Mouse (Mus musculus) lung, embryonic 14.5 days (tissue): ENCODE measurements around the gene Mob3c. TPM values are rescaled to one million over a fixed set of nuclear protein-coding genes. Genes with fewer than 3 reads are reported as not detected.
A peak's percentile ranks its signal among the peaks of the same experiment; 100 is the strongest.

Experiments
- ATAC-seq: fragments of 200-750 bp; cut with Nextera tagmentation; 2 replicates; pipeline ENCODE4 v1.8.0; 2017; ENCODE audit warnings: mild to moderate bottlenecking, moderate TSS enrichment, moderate library complexity; ENCODE audit not compliant: insufficient read depth
- DNase-seq: peaks from one replicate; pipeline ENCODE4 v3.0.0-alpha.2; 2015
- H3K27ac ChIP-seq: fragments of 300-500 bp; sonication (generic); 2 replicates; pipeline ENCODE4 v1.5.1; 2014; ENCODE audit warnings: low read depth, mild to moderate bottlenecking, moderate library complexity
- H3K27me3 ChIP-seq: fragments of 300-500 bp; sonication (generic); 2 replicates; pipeline ENCODE4 v1.6.1; 2014; ENCODE audit warnings: low read length, control low read depth; ENCODE audit not compliant: insufficient read depth
- H3K36me3 ChIP-seq: fragments of 300-500 bp; sonication (generic); 2 replicates; pipeline ENCODE4 v1.6.1; 2014; ENCODE audit warnings: control low read depth; ENCODE audit not compliant: insufficient read depth
- H3K4me1 ChIP-seq: fragments of 300-500 bp; sonication (generic); 2 replicates; pipeline ENCODE4 v1.6.1; 2014; ENCODE audit warnings: antibody characterized with exemption, control low read depth; ENCODE audit not compliant: insufficient read depth
- H3K4me2 ChIP-seq: fragments of 300-500 bp; sonication (generic); 2 replicates; pipeline ENCODE4 v1.6.1; 2014; ENCODE audit warnings: mild to moderate bottlenecking
- H3K4me3 ChIP-seq: fragments of 300-500 bp; sonication (generic); 2 replicates; pipeline ENCODE4 v1.5.1; 2014; ENCODE audit warnings: low read depth, low read length
- H3K9ac ChIP-seq: fragments of 300-500 bp; sonication (generic); 2 replicates; pipeline ENCODE4 v1.6.1; 2014
- H3K9me3 ChIP-seq: fragments of 300-500 bp; sonication (generic); 2 replicates; pipeline ENCODE4 v1.6.1; 2016; ENCODE audit warnings: low read depth, low read length, control low read depth
- CTCF ChIP-seq: IDR thresholded peaks from 2 replicates; pipeline ENCODE4 v1.5.1; 2016; ENCODE audit warnings: antibody characterized with exemption, low read depth
- WGBS: fragments of 180-500 bp; shearing (Covaris S2); extraction: QIAGEN DNeasy Blood & Tissue Kit; methylation state at CpG from one replicate; pipeline ENCODE4 v1.1.7; 2014; 5-methylcytosine and 5-hydroxymethylcytosine counted together
- polyA plus RNA-seq: library from polyadenylated mRNA; unstranded; fragments of >200 nt; fragmentation: Nextera tagmentation; extraction: Ambion mirVana; gene quantifications from 2 replicates; pipeline ENCODE4 v1.2.1, GENCODE M21; 2014

Gene Mob3c
- polyA plus RNA-seq, 1 experiment from 2014 or later = 9.6 TPM

GRCm38 (mm10) chr4:115832040-115832439 is 4.1 kb downstream of the Mob3c start:
- WGBS = 56% methylated on average over 2 of the region's 2 CpGs
- ATAC-seq = no peak

GRCm38 (mm10) chr4:115835576-115835975 is 7.7 kb downstream of the Mob3c start:
- H3K27ac ChIP-seq = no peak overlapping the region
- peaks cover 22% of the 10 kb centered on the region; the same call in 1 of the 2 replicates for H3K36me3 ChIP-seq
- ATAC-seq (no peak), DNase-seq (no peak)
- no peak for TF ChIP-seq CTCF
- H3K27me3 ChIP-seq = no peaks in the 10 kb centered on the region
- no peaks in the 10 kb centered on the region for H3K9me3 ChIP-seq
- H3K4me3 ChIP-seq = no peak overlapping the region
- H3K4me1 ChIP-seq = no peaks in the 10 kb centered on the region
- H3K4me2 ChIP-seq = no peak overlapping the region
- WGBS = 67% methylated on average over 2 of the region's 2 CpGs
- no peak overlapping the region for H3K9ac ChIP-seq

More at GRCm38 (mm10) chr4:115832040-115832439, 4.1 kb downstream of the Mob3c start:
- Histone ChIP-seq H3K4me2 (no peak overlapping the region), H3K27ac (no peak overlapping the region), H3K9me3 (no peaks in the 10 kb centered on the region), H3K4me1 (peaks cover 10% of the 10 kb centered on the region; the same call in 1 of the 2 replicates), H3K36me3 (peaks cover 22% of the 10 kb centered on the region; the same call in 1 of the 2 replicates), H3K9ac (no peak overlapping the region), H3K27me3 (no peaks in the 10 kb centered on the region), H3K4me3 (no peak overlapping the region)
- TF ChIP-seq CTCF = no peak
- DNase-seq = no peak

GRCm38 (mm10) chr4:115838196-115838595 is 10.3 kb downstream of the Mob3c start:
- Histone ChIP-seq H3K4me2 (peak overlapping the region; percentile 64), H3K36me3 (peaks cover 4% of the 10 kb centered on the region; the same call in 1 of the 2 replicates), H3K9ac (no peak overlapping the region), H3K9me3 (no peaks in the 10 kb centered on the region), H3K27me3 (no peaks in the 10 kb centered on the region), H3K4me1 (no peaks in the 10 kb centered on the region), H3K4me3 (peak overlapping the region; percentile 66), H3K27ac (no peak overlapping the region)
- 75% methylated on average over 4 of the region's 4 CpGs for WGBS
- no peak for ATAC-seq
- TF ChIP-seq CTCF = no peak
- DNase-seq = no peak

- ATAC-seq (peak; percentile 97), DNase-seq (peak; percentile 97)
- peak within 1 kb of the TSS; percentile 66 for H3K4me3 ChIP-seq
- H3K9me3 ChIP-seq = no peaks in the 10 kb centered on the region
- no peaks in the 10 kb centered on the region for H3K27me3 ChIP-seq
- H3K4me1 ChIP-seq = no peaks in the 10 kb centered on the region
- TF ChIP-seq CTCF = peak; percentile 32; the same call in 1 of the 2 replicates
- 2% methylated on average over 51 of the region's 51 CpGs for WGBS
- H3K36me3 ChIP-seq = 0 out of 2 replicates have a peak, but pooled peaks cover 3% of the 10 kb centered on the region
- H3K4me2 ChIP-seq = peak within 1 kb of the TSS; percentile 64
- peak within 1 kb of the TSS; percentile 68 for H3K9ac ChIP-seq
- H3K27ac ChIP-seq = 0 out of 2 replicates have a peak within 1 kb of the TSS, but pooled peaks have one; percentile 58
Observed at GRCm38 (mm10) chr4:115838696-115839641, 11.1 kb downstream of the Mob3c start, which contains the start of gene Mknk1. TSS of gene Mknk1 (plus strand) at chr4:115839198.

- Histone ChIP-seq H3K4me2 (peak overlapping the region; percentile 64), H3K27ac (no peak overlapping the region), H3K27me3 (no peaks in the 10 kb centered on the region), H3K4me1 (no peaks in the 10 kb centered on the region), H3K9me3 (no peaks in the 10 kb centered on the region), H3K36me3 (no peaks in the 10 kb centered on the region), H3K4me3 (peak overlapping the region; percentile 66), H3K9ac (peak overlapping the region; percentile 68; the same call in 1 of the 2 replicates)
- ATAC-seq (no peak), DNase-seq (no peak)
- WGBS = 42% methylated on average over 4 of the region's 4 CpGs
- TF ChIP-seq CTCF = no peak
Observed at GRCm38 (mm10) chr4:115839956-115840355, 12.1 kb downstream of the Mob3c start.

- DNase-seq (no peak), ATAC-seq (no peak)
- Histone ChIP-seq H3K4me2 (no peak overlapping the region), H3K9me3 (no peaks in the 10 kb centered on the region), H3K4me3 (no peak overlapping the region), H3K4me1 (no peaks in the 10 kb centered on the region), H3K9ac (no peak overlapping the region), H3K27me3 (no peaks in the 10 kb centered on the region), H3K27ac (no peak overlapping the region), H3K36me3 (no peaks in the 10 kb centered on the region)
- 83% methylated on average over 4 of the region's 4 CpGs for WGBS
- no peak for TF ChIP-seq CTCF
Observed at GRCm38 (mm10) chr4:115840842-115841241, 12.9 kb downstream of the Mob3c start.

GRCm38 (mm10) chr4:115846656-115847055 is 18.8 kb downstream of the Mob3c start:
- DNase-seq (peak; percentile 35), ATAC-seq (no peak)
- Histone ChIP-seq H3K9ac (no peak overlapping the region), H3K27ac (no peak overlapping the region), H3K4me1 (peaks cover 4% of the 10 kb centered on the region; the same call in 1 of the 2 replicates), H3K4me2 (no peak overlapping the region), H3K36me3 (peaks cover 10% of the 10 kb centered on the region), H3K9me3 (no peaks in the 10 kb centered on the region), H3K27me3 (no peaks in the 10 kb centered on the region), H3K4me3 (no peak overlapping the region)
- WGBS = 56% methylated on average over 2 of the region's 2 CpGs
- TF ChIP-seq CTCF = no peak
